Mouse (Mus musculus) small intestine, adult 2 months (tissue): ENCODE measurements at regions not wholly inside any gene's neighbourhood (a gene's known extent, or its start where the extent isn't known, plus 50 kb on each side); places are given as distances from the start of the nearest gene placed in this dataset.

Source experiments
- CTCF ChIP-seq: fragments of 200-500 bp; IDR thresholded peaks from 2 replicates; pipeline ENCODE4 v1.5.1; 2012; ENCODE audit warnings: low read depth, mild to moderate bottlenecking, control low read depth, inconsistent platforms, low read length, moderate library complexity, mixed read lengths; ENCODE audit not compliant: insufficient replicate concordance, insufficient read length; ENCODE audit errors: extremely low read depth
- POLR2A ChIP-seq: fragments of 200-500 bp; IDR thresholded peaks from 2 replicates; pipeline ENCODE4 v1.6.1; 2012; ENCODE audit warnings: low read depth, mild to moderate bottlenecking, control low read depth, inconsistent platforms, low read length, moderate library complexity

GRCm38 (mm10) chr2:101080231-101080630 is 544.3 kb upstream of the Rag2 start:
- no peak for TF ChIP-seq POLR2A
- TF ChIP-seq CTCF = no peak
